In genomic region chr5:24908141-24908819, GRCm38 (mm10) we compare ENCODE assay signal across 8 mouse cellular contexts.
DNase-seq lines count a peak whose midpoint lies in the region; ATAC-seq and TF ChIP-seq lines count a peak whose summit lies in the region.

No protein-coding gene starts in this region.

- peaks cover 33% of the 10 kb centered on the region for H3K4me1 ChIP-seq in forebrain, embryonic 15.5 days
- peaks cover 8% of the 10 kb centered on the region; the same call in 1 of the 2 replicates for H3K4me1 ChIP-seq in lung, embryonic 14.5 days (ENCODE audit: insufficient read depth)

- intact Hi-C loops in heart, postnatal 25 days (cut with DNase I), result loop anchor here (10.0 kb wide), 1 partner anchor 233 kb away; no protein-coding TSS in a partner anchor

- peak; percentile 82 for TF ChIP-seq CTCF in layer of hippocampus, adult 2 months (conservative IDR thresholded peaks at IDR 0.05)
- TF ChIP-seq CTCF in lung, embryonic 14.5 days (IDR thresholded peaks at IDR 0.05; ENCODE audit: low read depth), result peak; percentile 46

- H3K9me3 ChIP-seq in forebrain, embryonic 15.5 days, result no peaks in the 10 kb centered on the region
- H3K9me3 ChIP-seq in lung, embryonic 14.5 days (ENCODE audit: low read depth, low read length), result no peaks in the 10 kb centered on the region

- H3K4me3 ChIP-seq in forebrain, embryonic 15.5 days, result peak overlapping the region; percentile 82
- H3K4me3 ChIP-seq in layer of hippocampus, adult 2 months, result peak overlapping the region; percentile 85
- peak overlapping the region; percentile 79 for H3K4me3 ChIP-seq in lung, embryonic 14.5 days (ENCODE audit: low read depth, low read length)

- WGBS in forebrain, embryonic 15.5 days, result 0% methylated on average over 69 of the region's 87 CpGs
- under 1% methylated on average over 52 of the region's 87 CpGs for WGBS in lung, embryonic 14.5 days

- peak; percentile 96 for ATAC-seq in forebrain, embryonic 15.5 days (replicated peaks)
- ATAC-seq in lung, embryonic 14.5 days (ENCODE audit: insufficient read depth), result peak; percentile 96

- peak overlapping the region; percentile 95 for H3K27ac ChIP-seq in forebrain, embryonic 15.5 days (replicated peaks)
- H3K27ac ChIP-seq in layer of hippocampus, adult 2 months, result peak overlapping the region; percentile 95
- H3K27ac ChIP-seq in lung, embryonic 14.5 days (ENCODE audit: low read depth), result peak overlapping the region; percentile 90

- peak overlapping the region; percentile 87 for H3K9ac ChIP-seq in forebrain, embryonic 15.5 days (replicated peaks)
- peak overlapping the region; percentile 76 for H3K9ac ChIP-seq in lung, embryonic 14.5 days

- H3K27me3 ChIP-seq in forebrain, embryonic 15.5 days, result no peaks in the 10 kb centered on the region
- H3K27me3 ChIP-seq in lung, embryonic 14.5 days (ENCODE audit: insufficient read depth, low read length), result no peaks in the 10 kb centered on the region

- no peaks in the 10 kb centered on the region for H3K36me3 ChIP-seq in forebrain, embryonic 15.5 days
- no peaks in the 10 kb centered on the region for H3K36me3 ChIP-seq in lung, embryonic 14.5 days (ENCODE audit: insufficient read depth)

- H3K4me2 ChIP-seq in forebrain, embryonic 15.5 days (replicated peaks), result peak overlapping the region; percentile 57
- peak overlapping the region; percentile 81 for H3K4me2 ChIP-seq in lung, embryonic 14.5 days

- DNase-seq in ES-CJ7 (ENCODE audit: low read depth, low spot score), result peak; percentile 88
- DNase-seq in c-Kit-positive CD71-positive TER-119-positive erythroid progenitor cells, embryonic 14.5 days (ENCODE audit: low spot score), result peak; percentile 30
- peak; percentile 78 for DNase-seq in heart, postnatal 25 days (ENCODE audit: low spot score)
- DNase-seq in layer of hippocampus, adult 2 months (ENCODE audit: low spot score in 2 of 2), result peak; percentile 81 to 82
- DNase-seq in lung, embryonic 14.5 days, result peak; percentile 89
- DNase-seq in ovary, postnatal 10 days (ENCODE audit: low spot score), result peak; percentile 77
- peak; percentile 97 for DNase-seq in thymus, postnatal 0 days (ENCODE audit: low spot score)

Comparison
In these comparisons a context has a peak if more than half of its experiments do, and no peak if none do; other contexts are left out.
1. Peak in every context shown above with its lines: DNase-seq, ATAC-seq, H3K4me3 ChIP-seq and H3K27ac ChIP-seq.
2. DNase-seq: peak in every context shown above with its lines; median percentile 97 in thymus, postnatal 0 days; 89 in lung, embryonic 14.5 days; 88 in ES-CJ7; 82 in layer of hippocampus, adult 2 months; 78 in heart, postnatal 25 days; 77 in ovary, postnatal 10 days; 30 in c-Kit-positive CD71-positive TER-119-positive erythroid progenitor cells, embryonic 14.5 days.